Mouse (Mus musculus): ENCODE results near the gene Herc3.
"Not testable (repeated sequence)": the region's sequence is repeated elsewhere in the genome, so short reads cannot be mapped to it uniquely, and the experiment has no call there.

The Herc3 gene

GRCm38 (mm10) chr6:58831232-58832009, at the start of gene Herc3:
Gene Herc3 (plus strand): TSS chr6:58831465.
- DNase-seq (ENCODE audit: low spot score) = peak; percentile 60

- no peak for DNase-seq (ENCODE audit: low spot score)
These were observed 29.9 kb upstream of the Herc3 start for GRCm38 (mm10) chr6:58801394-58801793.

- no peak for DNase-seq (ENCODE audit: low spot score)
These were observed 16.9 kb upstream of the Herc3 start for GRCm38 (mm10) chr6:58814381-58814780.

DNA sequence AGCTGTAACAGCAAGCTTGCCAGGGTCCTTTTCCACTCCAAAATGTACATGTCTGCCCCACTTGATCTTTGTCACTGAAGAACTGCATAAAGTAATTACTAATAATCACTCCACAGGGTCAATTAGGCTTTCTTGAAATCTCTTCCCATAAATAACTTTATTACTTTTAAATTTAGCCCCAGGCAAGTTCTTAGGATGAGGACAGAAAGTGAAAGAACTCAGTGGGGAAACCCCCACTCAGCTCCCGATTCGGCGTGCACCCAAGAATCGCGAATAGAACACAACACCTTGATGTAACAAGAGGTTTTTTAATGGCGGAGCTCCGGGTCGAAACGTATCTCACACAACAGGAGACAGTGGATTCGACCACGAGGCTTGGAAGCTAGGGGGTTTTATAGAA, 14.2 kb upstream of the Herc3 start:
- DNase-seq (ENCODE audit: low spot score) = not testable (repeated sequence)

- no peak for DNase-seq (ENCODE audit: low spot score)
These were observed 5.6 kb upstream of the Herc3 start for GRCm38 (mm10) chr6:58825619-58826018.

GRCm38 (mm10) chr6:58826089-58826488, 5.2 kb upstream of the Herc3 start:
- DNase-seq (ENCODE audit: low spot score) = no peak

- DNase-seq (ENCODE audit: low spot score) = no peak
These were observed 2.7 kb upstream of the Herc3 start for GRCm38 (mm10) chr6:58828582-58828981.

DNA sequence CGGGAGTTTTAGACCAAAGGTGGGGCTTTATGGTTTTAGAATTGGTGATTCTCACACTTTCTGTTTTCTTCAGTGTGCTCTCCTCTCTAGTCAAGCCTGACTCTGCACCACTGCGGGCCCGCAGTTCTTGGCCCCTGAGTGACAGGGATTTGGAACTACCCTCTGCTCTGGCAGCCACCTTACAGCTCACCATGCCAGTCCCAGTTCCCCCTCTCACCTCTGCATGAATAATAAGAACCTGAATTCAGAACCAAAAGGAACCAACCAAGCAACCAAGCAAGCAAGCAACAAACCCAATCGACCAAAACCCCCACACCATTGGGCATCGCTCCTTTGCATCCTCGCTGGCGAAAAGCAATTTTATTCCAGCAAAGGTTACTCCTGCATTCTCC, 429 bp upstream of the Herc3 start:
- no peak for DNase-seq (ENCODE audit: low spot score)

GRCm38 (mm10) chr6:58832591-58833018, 1.3 kb downstream of the Herc3 start:
- no peak for DNase-seq (ENCODE audit: low spot score)

DNA sequence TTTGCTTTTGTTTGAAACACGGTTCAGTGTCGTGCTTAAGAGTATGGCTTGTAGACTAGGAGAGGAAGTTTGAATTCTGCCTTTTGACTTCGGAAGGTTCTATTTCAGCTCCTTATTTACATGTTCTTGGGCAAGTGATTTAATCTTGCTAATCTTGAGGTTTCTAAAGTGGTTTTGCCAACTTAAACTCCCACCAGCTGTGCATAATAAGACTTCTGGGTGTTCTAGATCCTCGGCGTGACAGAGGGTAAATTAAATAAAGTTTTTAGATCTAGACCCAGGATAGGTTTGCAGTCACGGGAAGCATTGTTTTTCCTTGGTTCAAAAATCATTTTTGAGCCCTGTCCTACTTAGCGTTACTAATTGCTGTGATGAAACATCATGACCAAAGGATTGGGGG, 3.2 kb downstream of the Herc3 start:
- DNase-seq (ENCODE audit: low spot score) = no peak

- DNase-seq (ENCODE audit: low spot score) = no peak
These were observed 4.3 kb downstream of the Herc3 start for GRCm38 (mm10) chr6:58835591-58835990.

DNA sequence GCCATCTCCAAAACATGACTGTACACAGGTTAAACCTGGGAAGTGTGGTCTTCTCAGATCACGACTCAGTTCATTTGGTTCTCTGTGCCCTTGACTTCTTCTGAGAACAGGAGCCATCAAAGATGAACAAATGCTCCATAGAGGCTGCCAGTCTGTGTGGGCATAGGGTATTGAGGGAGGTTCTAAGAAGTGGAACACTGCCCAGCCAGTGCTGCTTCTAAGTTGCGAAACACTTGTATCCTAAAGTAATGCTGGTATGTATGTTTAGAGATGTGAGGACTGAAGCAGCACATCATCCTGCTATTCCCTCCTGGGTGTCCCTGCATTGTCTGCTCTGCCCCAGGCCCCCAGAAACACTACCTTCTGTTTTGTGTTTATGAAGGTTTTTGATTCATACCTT, 5.2 kb downstream of the Herc3 start:
- DNase-seq (ENCODE audit: low spot score) = no peak

- no peak for DNase-seq (ENCODE audit: low spot score)
These were observed 6.7 kb downstream of the Herc3 start for GRCm38 (mm10) chr6:58837917-58838316.

DNA sequence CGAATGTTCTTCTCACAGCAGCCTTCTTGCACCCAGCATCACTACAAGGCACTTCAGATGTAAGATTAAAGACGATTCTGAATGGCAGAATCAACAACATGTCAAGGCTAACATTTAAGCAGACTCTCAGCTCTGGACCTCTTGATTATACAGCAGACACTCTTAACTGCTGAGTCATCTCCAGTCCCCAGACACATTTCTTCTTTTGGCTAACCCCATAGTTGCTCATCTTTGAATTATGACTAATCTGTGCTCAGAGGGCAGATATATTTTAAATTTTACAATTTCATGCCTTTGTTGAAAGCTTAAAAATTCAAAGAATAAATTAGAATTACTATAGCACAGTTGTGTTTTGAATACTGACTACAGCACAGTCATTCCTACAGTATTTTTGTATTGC, 9.9 kb downstream of the Herc3 start:
- DNase-seq (ENCODE audit: low spot score) = no peak

DNA sequence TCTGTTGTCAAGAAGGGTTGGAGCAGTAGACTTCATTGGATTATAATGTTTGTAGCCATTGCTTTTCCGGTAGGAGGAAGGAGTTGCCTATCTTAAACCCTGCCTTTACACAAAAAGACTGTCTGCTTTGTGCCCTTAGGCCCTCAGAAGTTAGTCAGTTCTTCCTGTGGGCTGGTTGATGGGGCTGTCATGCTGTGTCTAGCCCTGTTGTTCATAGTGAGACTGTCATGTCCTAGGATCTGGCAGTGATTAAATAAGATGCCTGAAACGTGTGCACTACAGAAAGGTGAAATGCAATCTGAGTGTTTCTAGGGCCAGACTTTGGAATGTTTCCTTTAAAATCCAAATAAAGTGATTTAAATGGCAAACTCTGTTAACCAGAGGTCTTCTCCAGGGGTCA, 10.9 kb downstream of the Herc3 start:
- no peak for DNase-seq (ENCODE audit: low spot score)

DNA sequence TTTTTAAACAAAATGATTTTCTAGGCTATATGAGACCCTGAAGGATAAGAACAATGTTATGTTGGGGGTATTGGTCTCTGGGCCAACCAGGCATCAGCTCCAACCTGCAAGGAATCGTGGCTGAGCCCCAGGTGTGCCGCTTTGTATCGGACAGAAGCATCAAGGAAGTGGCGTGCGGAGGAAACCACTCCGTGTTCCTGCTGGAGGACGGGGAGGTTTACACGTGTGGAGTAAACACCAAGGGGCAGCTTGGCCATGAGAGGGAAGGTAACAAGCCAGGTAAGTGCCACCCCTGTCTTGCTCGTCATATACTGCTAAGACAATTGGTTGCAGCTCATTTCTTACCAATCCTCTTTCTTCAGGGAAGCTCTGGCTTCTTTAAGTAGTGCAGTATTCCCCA, 12.3 kb downstream of the Herc3 start:
- DNase-seq (ENCODE audit: low spot score) = no peak

DNA sequence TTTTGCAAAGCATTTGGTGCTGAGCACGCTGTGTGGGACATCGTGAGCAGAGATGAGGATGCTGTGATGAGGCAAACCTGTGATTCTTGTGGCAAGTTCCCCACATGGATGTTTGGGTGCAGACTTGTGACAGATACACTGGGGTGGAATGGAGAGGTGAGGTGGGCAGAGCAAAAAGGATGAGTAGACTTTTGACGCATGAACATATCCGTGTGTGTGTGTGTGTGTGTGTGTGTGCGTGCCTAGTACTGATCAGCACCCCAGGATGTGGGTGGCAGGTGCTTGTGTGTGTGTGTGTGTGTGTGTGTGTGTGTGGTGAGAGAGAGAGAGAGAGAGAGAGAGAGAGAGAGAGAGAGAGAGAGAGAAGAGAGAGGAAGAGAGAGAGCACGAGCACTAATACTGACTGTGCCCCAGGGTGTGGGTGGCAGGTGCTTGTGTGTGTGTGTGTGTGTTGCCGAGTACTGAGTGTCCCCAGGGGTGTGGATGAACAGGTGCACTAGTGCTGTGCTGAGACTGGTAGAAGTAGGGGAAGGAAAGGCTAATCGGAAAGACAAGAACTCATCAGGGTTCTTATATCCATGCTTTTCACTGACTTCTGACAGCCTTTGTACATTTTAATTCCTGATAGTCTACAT, 13.0 kb downstream of the Herc3 start:
- peak; percentile 12 for DNase-seq (ENCODE audit: low spot score)

DNA sequence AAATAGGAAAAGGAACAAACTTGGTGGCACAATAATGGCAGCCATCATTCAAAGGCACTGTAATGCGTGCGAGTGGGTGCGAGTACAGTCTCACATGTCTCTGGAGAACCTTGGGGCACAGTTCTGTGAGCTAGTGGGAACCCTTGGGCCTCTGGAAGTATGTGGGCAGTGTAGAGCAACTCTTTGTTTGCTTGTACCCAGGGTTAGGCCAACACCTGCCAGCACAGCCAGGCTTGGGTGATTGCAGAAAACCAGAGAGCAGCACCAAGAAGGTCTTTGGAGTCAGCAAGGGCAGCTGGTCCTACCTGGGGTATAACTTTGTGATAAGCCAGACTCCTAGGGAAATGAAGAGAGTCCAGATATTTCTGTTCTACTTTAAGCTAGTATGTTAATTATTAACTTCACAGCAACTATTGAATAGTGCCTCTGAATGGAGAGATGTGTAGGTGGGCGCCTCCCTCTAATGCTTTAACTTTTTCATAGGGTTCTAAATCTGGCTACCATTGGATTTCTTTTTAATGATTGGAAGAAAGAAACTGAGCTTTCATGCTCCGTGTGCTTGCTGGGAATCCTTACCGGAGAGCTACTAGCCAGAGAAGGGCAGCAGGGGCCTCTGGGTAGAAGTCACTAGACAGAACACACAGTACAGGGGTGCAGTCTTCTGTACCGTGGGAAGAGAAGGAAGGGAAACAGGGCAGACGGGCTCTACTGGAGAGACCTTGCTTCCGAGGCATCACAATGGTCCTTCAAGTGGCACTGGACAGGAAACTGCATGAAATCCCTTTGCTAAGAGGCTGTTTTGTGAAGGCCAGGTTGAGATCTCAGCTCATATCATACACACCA, 15.8 kb downstream of the Herc3 start:
- no peak for DNase-seq (ENCODE audit: low spot score)

GRCm38 (mm10) chr6:58847836-58848235, 16.6 kb downstream of the Herc3 start:
- DNase-seq (ENCODE audit: low spot score) = no peak

DNA sequence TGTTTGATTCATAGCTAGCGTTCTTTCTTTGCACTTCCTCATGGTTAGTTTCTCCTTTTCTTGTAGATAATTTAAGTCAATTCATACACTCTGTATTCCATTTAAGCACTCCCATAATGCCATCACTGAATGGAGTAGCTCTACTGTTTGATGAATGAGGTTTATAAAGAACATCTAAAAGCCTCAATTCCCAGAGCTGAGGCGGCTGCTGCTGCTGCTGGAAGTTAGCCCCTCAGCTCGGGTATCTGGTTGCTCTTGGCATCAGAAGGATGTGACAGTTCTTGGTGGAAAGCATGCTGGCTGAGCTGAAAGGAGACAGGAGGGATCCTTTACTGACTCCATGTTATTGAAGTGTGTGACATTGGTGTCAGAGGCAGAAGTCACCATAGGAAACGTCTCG, 18.1 kb downstream of the Herc3 start:
- no peak for DNase-seq (ENCODE audit: low spot score)

- DNase-seq (ENCODE audit: low spot score) = no peak
These were observed 24.6 kb downstream of the Herc3 start for GRCm38 (mm10) chr6:58855676-58856367.

- no peak for DNase-seq (ENCODE audit: low spot score)
These were observed 25.2 kb downstream of the Herc3 start for GRCm38 (mm10) chr6:58856494-58856893.

Data from spleen, adult 12 weeks (tissue).